Mouse (Mus musculus): ENCODE data around the gene Tbc1d13.
A peak's percentile ranks its signal among the peaks of the same experiment; 100 is the strongest.

Gene Tbc1d13

DNA sequence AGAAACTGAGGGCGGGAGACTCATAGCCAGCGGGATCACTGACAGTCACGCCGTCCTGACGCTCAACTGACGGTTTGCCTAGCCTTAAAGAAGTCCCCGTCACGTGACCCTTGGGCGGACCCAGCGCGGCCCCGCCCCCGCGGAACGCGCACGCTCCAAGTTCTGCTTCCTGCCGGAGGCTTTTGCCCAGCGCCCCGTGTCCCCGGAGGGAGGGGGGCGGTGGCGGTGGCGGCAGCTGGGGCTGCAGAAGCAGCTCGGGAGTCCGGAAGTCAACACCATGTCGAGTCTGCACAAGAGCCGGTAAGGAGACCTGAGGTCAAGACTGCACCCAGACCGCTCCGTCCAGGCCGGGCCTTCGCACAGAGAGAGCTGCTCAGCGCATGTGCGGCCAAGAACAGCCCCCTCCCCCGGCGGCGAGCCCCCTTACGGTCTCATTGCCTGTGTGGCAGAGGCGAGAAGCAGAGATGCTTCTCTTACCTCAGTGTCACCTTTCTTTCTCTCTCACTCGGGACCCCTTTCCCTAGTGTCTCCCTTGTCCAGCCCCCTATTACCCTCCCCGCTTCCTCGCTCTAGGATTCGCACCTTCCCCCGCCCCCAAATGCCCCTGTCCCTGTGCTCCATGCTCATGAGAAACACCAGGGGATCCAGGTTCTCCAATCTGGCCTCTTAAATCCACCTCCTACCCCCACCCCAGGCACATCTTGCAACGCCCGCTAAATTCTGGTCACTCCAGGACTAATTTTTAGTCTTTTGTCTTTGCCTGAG, at the start of gene Tbc1d13:
TSS of gene Tbc1d13 (plus strand) at position 134 of the 765 bp plus-strand sequence.
- peak; percentile 99 for DNase-seq (ENCODE audit: low read depth)

DNA sequence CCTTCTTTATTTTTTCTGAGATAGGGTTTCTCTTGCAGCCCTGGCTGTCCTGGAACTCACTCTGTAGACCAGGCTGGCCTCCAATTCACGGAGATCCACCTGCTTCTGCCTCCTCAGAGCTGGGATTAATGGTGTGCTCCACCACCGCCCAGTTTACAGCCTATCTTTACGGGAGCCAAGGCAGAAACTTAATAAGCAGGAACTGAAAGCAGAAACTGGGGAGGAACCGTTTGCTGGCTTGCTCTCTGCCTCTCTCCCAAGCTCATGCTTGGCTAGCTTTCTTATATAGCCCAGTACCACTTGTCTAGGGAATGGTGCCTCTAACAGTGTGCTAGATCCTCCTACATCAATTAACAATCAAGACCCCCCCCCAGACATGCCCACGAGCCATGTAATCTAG, 49.4 kb upstream of the Tbc1d13 start:
- DNase-seq (ENCODE audit: low read depth) = no peak

DNA sequence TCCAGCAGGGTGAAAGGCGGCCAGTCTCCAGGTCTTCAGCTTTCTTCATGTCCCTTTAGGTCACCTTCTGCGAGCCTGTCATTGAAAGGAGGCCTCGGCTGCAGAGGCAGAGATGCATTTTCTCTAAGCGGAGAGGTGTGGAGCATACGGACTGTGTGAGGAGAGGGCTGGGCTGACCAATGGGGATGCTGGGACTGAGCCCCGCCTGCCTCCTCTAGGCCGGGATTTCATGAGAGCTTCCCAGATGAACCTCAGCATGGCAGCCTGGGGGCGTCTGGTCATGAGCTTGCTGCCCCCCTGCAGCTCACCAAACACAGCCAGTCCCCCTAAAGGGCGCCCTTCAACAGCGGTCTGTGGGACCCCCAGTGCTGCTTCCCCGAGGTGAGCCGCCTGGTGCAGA, 48.9 kb upstream of the Tbc1d13 start:
- DNase-seq (ENCODE audit: low read depth) = no peak

DNA sequence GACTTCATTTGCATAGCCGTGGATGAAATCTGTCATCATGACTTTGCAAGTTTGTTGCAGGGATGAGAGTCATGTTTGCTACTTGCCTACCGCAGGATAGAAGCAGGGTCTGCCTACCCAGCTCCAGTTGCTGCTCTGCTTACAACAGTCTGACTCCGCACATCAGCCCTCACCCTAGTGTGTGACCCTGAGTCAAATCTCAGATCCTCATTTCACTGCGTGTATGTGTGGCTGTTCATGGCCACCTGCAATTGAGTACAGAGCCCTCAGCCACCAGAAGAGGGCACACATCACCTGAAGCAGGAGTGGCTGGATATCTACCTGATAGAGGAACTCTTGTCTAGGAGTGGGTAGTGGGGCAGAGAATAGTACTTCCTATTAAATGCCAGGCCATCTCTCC, 46.2 kb upstream of the Tbc1d13 start:
- DNase-seq (ENCODE audit: low read depth) = no peak

DNA sequence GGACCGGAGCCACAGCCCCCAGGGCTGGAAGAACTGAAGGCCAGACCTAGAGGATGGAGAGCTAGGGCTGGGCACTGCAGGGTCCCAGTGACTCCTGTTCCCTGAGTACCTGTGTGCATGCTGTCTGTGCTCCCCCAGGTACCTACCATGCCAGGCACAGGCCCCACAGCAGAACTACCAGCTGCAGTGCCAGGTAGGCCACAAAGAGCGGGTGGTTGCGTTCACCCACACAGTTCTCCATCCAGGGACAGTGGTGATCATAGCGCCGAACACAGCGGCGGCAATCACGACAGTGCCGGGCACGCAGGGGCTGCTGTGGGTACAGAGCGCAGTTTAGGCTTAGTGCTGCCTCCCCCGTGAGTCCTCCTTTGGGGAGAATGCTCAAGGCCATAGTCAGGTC, 42.0 kb upstream of the Tbc1d13 start:
- DNase-seq (ENCODE audit: low read depth) = no peak

DNA sequence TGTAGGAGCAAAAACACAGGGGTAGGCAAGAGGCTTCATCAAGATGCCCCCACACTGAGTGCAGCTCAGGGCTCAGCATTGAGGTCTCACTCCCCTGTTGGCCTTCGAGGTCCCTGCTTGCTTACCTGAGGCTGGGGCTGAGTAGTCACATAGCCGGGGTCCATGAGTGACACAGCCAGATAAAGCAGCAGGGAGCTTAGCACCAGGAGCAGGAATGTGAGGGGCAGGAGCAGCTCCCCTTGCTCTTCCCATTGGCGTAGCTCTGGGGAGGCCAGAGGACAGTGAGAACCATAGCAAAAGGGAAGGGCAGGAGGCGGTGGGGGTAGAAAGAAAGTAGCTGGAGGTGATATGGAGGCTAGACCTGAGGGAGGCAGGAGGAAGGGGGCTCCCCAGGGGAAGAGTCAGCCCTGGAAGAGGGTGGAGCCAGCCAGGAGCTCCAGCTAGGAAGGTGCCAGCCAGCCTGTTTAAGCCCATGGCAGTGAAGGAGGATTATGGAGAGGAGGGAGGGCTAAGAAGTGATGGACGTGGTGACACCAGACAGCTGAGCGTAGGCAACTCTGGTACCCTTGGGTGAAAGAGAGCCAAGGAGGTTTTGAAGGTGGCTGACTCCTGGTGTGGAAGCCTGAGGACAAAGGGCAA, 41.1 kb upstream of the Tbc1d13 start:
- DNase-seq (ENCODE audit: low read depth) = no peak

DNA sequence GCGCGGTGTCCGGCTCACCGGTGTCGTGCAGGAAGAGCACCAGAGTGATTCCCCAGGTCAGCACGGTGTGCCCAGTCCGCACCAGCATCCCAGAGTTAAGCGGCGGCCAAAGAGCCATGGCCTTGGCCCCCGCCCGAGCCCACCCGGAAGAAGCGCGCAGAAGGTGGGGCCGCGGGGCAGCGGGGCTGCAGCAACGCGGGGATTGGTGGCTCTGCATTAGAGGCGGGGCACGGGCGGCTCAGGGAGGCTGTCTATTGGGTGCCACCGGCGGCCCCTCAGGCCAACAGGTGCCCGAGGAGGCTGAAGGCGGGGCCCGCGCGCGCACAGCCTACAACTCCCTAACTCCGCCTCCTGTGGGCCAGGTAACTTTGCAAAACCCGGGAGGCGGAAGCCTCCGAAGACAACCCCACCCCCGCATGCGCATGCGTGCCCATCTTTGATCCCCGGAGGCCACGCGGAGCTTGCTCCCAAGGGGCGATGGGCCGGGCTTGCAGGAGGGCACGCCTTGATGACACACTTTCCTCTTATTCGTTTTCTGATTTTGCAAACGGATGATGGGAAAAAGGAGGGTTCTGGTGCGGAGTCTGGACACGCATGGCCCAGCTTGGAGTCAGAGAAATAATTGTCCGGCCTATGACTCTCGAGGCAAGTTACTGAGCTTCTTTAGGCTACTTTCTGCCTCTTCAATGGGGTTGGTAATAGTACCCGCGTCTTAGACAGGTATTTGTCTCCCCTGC, 39.9 kb upstream of the Tbc1d13 start, which contains the start of gene Zdhhc12:
TSS of gene Zdhhc12 (minus strand) at position 178 of the 737 bp plus-strand sequence.
- DNase-seq (ENCODE audit: low read depth) = peak; percentile 99

DNA sequence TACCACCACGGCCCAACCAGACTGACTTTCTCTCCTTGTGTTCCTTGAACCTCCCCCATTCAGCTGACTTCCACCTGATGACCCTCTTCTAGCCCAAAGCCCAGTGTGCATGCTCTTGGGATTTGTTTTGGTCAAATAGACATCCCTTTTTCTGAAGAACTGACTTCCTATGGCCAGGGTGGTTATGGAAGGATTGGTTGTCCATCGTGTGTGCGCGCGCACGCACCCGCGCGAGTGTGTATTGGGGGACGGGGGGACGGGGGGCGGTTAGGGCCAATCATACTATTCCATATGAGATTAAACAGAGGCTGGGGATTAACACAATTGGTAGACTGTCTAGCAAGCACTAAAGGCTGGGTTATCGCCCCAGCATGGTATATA, 39.3 kb upstream of the Tbc1d13 start:
- DNase-seq (ENCODE audit: low read depth) = no peak

DNA sequence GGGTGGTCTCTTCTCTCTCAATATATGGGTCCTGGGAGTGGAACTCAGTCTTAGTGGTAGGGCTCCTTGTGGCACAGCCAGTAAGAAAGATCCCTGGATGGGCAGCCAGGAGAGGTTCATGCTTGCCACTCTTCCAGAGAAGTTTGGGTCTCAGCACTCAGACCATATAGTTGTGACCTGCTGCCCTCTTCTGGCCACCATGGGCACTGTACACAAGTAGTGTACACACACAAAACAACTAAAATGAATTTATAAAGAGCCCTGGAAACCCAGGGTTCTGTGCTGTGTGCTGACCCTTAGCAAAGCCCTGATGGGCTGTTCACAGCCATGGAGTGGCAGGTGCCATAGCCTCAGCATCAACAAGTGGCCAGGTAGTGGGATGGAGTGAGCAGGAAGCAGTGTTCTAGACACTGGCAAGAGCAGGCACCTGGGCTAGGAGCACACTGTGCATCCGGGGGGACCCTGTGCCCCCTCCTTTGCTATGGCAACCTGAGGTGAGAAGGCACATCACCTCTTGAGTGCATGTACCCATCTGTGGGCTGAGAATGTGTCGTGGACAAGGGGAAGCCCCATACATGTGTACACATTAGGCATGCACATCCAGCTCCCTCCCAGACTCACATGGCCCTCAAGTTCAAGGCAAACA, 37.5 kb upstream of the Tbc1d13 start:
- DNase-seq (ENCODE audit: low read depth) = peak; percentile 74

DNA sequence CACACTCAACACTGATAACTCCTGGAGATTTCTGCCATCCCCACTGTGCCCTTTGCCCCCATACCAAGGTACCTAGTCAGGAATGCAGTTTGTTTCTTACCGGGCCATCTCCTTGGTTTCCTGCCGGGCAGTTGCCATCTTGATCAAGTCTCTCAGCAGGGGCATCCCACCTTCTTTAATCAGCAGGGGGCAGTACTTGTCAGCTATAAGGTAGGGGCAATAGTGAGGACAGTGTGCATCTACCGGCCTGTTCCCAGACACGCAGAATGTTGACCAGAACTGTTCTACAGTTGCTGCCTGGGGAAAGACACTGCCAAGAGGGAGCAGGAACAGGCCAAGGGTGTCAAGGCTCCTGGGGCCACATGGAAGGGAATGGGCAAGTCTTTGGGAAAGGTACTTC, 33.3 kb upstream of the Tbc1d13 start:
- DNase-seq (ENCODE audit: low read depth) = no peak

DNA sequence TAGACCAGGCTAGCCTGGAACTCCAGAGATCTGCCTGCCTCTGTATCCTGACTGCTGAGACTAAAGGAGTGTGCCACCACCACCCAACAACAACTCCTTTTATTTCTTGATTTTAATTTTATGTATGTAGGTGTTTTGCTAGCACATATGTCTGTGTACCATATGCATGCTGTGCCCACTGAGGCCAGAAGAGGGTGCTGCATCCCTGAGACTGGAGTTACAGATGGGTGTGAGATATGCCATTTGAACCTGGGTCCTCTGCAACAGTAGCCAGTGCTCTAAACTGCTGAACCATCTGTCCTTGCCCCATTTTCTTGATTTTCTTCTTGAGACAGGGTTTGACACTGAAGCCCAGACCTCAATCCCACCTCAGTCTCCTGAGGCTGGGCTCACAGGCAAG, 27.2 kb upstream of the Tbc1d13 start:
- peak; percentile 77 for DNase-seq (ENCODE audit: low read depth)

DNA sequence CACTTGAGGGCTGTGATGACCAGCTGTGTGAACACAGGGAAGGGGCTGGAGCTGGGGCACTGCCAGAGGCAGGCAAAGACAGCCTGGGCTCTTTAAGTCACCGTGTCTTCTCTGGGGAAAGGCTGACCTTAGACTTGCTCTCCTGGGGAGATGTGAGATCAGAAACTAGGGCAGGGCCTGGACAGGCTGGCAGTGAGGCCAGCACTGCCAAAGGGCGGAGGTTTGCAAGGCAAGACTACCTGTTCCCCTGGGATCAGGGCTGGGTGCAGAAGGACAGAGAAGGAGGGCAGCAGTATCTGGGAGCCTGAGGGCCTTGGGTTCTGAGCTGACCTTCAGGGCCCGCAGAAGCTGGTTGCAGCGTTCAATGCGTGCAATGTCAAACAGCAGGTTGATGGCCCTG, 25.9 kb upstream of the Tbc1d13 start:
- no peak for DNase-seq (ENCODE audit: low read depth)

DNA sequence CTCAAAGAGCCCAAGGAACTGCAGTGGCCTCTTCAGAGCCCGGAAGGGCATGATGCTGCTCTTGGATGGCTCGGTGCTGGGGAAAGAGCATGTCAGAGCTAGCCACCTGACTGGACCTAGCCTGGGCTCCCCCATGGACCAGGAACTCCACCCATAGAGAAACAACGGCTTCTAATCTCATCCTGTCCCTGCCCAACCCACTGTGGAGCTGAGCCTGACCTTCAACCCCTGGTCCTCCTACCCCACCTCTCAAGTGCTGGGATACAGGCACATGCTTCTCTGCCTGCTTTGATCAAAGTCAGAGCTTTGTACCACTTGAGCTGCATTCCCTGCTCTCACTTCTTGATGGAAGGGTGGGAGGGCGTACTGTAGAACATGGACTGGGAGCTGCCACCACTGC, 25.3 kb upstream of the Tbc1d13 start:
- no peak for DNase-seq (ENCODE audit: low read depth)

DNA sequence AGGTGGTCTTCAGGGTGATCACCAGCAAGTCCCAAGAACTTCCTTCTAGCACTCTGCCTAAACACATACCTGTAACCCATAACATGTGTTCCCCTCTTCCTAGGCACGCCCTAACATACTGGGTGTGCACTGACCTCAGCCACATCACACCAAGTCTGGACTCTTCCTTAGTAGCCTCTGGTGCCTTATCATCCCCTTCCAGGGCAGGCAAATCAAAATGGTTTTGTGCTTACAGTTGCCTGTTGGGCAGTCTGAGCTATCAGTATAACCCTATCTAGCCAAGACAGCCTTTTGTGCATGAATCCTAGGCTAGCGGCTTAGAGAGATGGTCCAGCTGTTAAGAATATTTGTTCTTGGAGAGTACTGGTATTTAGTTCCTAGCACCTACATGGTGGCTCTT, 22.0 kb upstream of the Tbc1d13 start:
- no peak for DNase-seq (ENCODE audit: low read depth)

DNA sequence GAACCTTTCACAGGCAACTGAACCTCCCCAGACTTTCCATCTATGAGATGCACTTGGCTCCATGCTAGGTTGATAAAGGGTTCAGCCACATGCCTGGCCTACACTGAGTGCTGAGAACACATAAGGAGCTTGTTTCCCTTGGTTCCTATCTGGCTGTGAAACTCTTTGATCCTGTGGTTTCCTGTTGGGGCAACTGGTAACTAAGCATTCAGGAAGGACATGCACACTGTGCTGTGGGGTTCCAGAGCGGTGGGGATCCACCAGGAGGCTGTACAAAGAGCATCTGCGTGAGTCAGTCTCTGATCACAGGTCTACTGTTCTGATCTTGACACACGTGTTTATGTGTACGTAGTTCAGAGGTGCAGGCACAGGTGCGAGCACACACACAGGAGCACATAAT, 21.0 kb upstream of the Tbc1d13 start:
- peak; percentile 52 for DNase-seq (ENCODE audit: low read depth)

DNA sequence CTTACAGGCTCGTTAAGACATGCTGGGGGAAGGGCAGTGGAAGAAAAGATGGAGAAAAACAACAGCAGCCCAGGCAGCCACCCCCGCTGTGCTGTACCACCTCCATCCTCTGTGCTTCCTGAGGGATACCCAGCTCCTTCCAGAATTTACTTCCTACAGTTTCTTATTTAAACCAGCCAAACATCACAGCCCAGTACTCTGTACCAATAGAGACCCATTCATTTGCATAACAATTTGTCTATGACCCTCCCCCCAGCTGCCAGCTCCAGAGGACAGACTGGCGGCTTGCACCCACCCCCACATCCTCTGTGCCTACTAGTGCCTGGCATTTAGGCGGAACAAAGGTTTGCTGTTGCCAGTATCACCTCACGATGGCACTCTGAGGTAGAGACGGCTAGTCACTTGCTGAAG, 13.9 kb upstream of the Tbc1d13 start:
- peak; percentile 87 for DNase-seq (ENCODE audit: low read depth)

DNA sequence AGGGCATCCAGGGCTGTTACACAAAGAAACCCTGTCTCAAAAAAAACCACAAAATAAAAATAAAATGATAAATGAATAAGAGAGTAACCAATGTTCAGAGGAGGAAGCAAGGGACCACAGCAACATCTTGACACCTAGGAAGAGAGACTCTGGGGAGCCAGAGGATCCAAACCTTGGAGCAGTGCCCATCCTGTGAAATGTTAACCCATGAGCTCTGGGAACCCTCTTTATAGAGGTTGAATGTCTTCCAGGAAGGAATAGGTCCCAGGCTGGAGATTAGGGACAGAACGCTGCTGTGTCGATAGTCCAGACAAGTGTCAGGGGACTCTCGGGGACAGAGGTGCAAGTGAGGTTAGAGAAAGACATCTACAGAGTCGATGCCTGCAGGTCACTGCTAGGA, 13.3 kb upstream of the Tbc1d13 start:
- no peak for DNase-seq (ENCODE audit: low read depth)

DNA sequence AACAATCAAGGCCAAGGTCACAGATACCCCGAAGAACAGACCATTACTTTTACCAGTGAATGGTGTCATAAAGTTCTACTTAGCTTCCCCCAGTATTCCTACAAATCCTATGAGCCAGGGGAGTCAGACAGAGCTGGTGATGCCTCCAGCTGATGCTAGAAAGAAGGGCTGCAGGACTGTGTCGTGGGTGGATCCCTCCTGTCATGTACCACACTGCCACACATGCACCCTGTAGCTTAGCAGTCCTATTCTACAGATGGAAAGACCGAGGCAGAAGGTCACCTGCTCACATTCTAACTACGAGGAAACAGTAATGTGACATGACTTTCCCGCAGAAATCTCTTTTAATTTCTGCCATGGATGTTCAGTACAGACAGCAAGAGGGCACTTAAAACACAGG, 10.8 kb upstream of the Tbc1d13 start:
- DNase-seq (ENCODE audit: low read depth) = no peak

DNA sequence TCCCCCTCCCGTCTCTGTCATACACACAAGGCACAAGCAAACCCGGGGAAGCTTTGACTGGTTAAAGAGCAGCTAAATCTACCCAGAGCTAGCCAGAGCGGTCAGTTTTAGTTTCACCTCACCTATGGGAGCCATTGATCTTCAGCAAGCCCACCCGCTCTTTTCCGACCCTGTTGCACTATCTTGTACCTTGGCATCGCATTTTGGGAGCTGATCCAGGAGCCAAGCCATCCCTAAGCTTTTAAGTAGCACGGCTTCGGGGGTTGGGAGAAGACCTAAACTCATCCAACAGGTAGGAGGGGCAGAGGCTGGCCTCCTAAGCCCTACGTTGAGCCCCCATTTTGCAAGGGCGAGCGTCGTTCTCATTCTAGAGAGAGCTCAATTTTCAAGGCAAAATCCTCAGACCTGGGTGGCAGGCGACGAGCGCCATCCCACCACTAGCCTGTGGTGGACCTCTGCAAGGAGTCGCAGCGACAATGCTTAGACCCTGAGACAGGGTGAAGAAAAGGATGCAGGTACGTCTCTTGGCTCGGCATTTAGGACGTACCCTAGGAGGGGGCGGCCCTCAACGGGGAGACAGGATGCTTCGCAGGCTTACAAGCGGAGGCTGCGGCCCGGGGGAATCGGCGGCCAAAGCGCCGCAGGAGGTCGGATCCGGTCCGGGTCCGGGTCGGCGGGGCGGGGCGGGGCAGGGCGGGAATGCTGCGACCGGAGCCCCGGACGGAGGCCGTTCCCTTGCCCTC, 9.6 kb upstream of the Tbc1d13 start:
- peak; percentile 83 for DNase-seq (ENCODE audit: low read depth)

DNA sequence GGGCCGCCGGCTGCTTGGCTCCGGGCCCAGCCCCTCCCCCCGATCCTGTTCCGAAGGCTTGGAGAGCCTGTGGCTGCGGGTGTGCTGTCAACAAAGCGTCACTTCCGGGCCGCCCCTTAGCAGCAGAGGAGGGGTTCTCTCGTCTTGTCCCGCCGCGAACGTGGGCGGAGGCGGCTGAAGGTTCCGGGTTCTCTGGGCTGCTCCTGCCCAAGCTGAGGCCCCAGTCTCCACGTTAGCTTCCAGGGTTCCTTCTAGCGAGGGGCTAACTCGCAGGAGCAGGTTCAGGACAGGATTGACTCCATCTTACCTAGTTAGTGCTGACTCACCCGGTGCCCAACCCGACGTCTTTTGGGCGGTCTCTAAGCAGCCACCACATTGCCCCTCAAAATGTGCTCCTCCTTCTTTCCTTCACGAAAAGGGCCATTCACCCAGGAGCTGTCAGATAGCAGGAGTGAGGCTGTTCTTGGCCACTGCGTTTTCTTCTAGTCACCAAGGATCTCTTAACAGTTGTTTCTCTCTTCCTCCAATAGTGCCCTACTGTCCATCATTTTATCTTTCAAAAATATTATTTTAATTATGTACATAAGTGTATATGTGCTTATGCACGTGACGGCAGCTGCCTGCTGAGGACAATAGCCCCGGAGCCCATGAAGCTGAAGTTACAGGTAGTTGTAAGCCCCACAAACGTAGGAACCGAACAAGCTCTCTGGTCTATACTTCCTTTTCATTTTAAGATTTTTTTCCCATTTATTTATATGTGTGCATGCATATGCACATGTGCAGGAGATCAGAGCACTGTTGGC, 8.9 kb upstream of the Tbc1d13 start, which contains the start of gene Zer1:
TSS of gene Zer1 (minus strand) at position 114 of the 803 bp plus-strand sequence.
- DNase-seq (ENCODE audit: low read depth) = peak; percentile 93

DNA sequence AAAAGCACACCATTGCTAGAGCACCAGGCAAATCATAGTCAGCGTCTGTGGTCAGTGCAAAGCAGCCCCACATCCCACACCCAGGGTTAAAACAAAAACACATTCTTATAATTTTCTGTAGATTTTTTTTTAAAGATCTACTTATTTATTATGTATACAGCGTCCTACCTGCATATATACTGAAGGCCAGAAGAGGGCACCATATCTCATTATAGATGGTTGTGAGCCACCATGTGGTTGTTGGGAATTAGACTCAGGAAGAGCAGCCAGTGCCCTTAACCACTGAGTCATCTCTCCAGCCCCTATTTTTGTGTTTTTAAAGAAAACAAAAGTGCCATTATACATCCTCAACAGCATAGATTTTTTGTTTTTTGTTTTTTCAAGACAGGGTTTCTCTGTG, 4.8 kb upstream of the Tbc1d13 start:
- DNase-seq (ENCODE audit: low read depth) = peak; percentile 78

Data from naive thymus-derived CD4-positive, alpha-beta T cell, adult 2 months (primary cell).